Mouse (Mus musculus) myocyte (in vitro differentiated cells): ENCODE results near the gene Cd5.

Source experiments
- MAX ChIP-seq: IDR thresholded peaks from one replicate; pipeline ENCODE4 v1.6.1; 2011; ENCODE audit warnings: low read depth, mild to moderate bottlenecking, control low read depth
- MYOD1 ChIP-seq, 3 experiments: IDR thresholded peaks; one replicate each; pipeline ENCODE4 v1.6.1; 2011; ENCODE audit warnings: control low read depth in 2 of 3, low read depth in 2 of 3, mild to moderate bottlenecking in 2 of 3, moderate library complexity in 1 of 3; ENCODE audit not compliant: insufficient read length in 2 of 3, control insufficient read depth in 1 of 3
- MYOG ChIP-seq, 3 experiments: IDR thresholded peaks; one replicate each; pipeline ENCODE4 v1.6.1; 2011; ENCODE audit warnings: control low read depth in 2 of 3, low read depth in 2 of 3, mild to moderate bottlenecking in 2 of 3; ENCODE audit not compliant: insufficient read length in 2 of 3, control insufficient read depth in 1 of 3, insufficient read depth in 1 of 3
- POLR2A ChIP-seq: IDR thresholded peaks from one replicate; pipeline ENCODE4 v1.6.1; 2011; ENCODE audit warnings: low read depth, mild to moderate bottlenecking, control low read depth, moderate library complexity; ENCODE audit not compliant: insufficient read length
- POLR2AphosphoS2 ChIP-seq: IDR thresholded peaks from one replicate; pipeline ENCODE4 v1.6.1; 2011; ENCODE audit warnings: low read depth, control low read depth; ENCODE audit not compliant: insufficient read length
- REST ChIP-seq: IDR thresholded peaks from one replicate; pipeline ENCODE4 v1.6.1; 2011; ENCODE audit warnings: mild to moderate bottlenecking, control low read depth, moderate library complexity; ENCODE audit not compliant: insufficient read depth, insufficient read length
- TCF3 ChIP-seq: IDR thresholded peaks from one replicate; pipeline ENCODE4 v1.6.1; 2011; ENCODE audit warnings: low read depth, control low read depth; ENCODE audit not compliant: insufficient read length
- USF1 ChIP-seq: IDR thresholded peaks from one replicate; pipeline ENCODE4 v1.6.1; 2011; ENCODE audit warnings: low read depth, mild to moderate bottlenecking, control low read depth, moderate library complexity

- TF ChIP-seq POLR2A, result no peak
- TF ChIP-seq POLR2AphosphoS2, result no peak
- TF ChIP-seq MAX, result no peak
- TF ChIP-seq MYOG (IDR thresholded peaks at IDR 0.05; ENCODE audit: control insufficient read depth in 1 of 3, insufficient read depth in 1 of 3, insufficient read length in 2 of 3, low read depth in 2 of 3), result no peak
- no peak for TF ChIP-seq USF1
- TF ChIP-seq TCF3, result no peak
- no peak for TF ChIP-seq REST
- no peak for TF ChIP-seq MYOD1 (IDR thresholded peaks at IDR 0.05; ENCODE audit: control insufficient read depth in 1 of 3, insufficient read length in 2 of 3, low read depth in 2 of 3)
Observed at GRCm38 (mm10) chr19:10718251-10718775, 20.5 kb downstream of the Cd5 start.
